Mouse (Mus musculus) lung, postnatal 0 days (tissue): Measurements from ENCODE around the gene Shb.

Experiments
- CTCF ChIP-seq: IDR thresholded peaks from 2 replicates; pipeline ENCODE4 v1.5.1; 2016; ENCODE audit warnings: antibody characterized with exemption, mild to moderate bottlenecking
- EP300 ChIP-seq: IDR thresholded peaks from 2 replicates; pipeline ENCODE4 v1.6.1; 2016; ENCODE audit warnings: antibody characterized with exemption, mild to moderate bottlenecking, control low read depth

- TF ChIP-seq CTCF (no peak), EP300 (no peak; the same call in 1 of the 2 replicates)
Observed at GRCm38 (mm10) chr4:45513340-45513739, 18.9 kb downstream of the Shb start.
